Mouse (Mus musculus) kidney, adult 2 months (tissue): ENCODE data around the gene Pik3c2a.

Source experiments
- CTCF ChIP-seq: fragments of 200-500 bp; conservative IDR thresholded peaks from 2 replicates; pipeline ENCODE4 v1.5.1; 2011; ENCODE audit warnings: low read depth, mild to moderate bottlenecking, control low read depth, low read length, moderate library complexity, mixed read lengths; ENCODE audit not compliant: insufficient read depth, insufficient read length
- POLR2A ChIP-seq: fragments of 200-500 bp; IDR thresholded peaks from one replicate; pipeline ENCODE4 v1.6.1; 2011; ENCODE audit warnings: low read depth, low read length, control low read depth

DNA sequence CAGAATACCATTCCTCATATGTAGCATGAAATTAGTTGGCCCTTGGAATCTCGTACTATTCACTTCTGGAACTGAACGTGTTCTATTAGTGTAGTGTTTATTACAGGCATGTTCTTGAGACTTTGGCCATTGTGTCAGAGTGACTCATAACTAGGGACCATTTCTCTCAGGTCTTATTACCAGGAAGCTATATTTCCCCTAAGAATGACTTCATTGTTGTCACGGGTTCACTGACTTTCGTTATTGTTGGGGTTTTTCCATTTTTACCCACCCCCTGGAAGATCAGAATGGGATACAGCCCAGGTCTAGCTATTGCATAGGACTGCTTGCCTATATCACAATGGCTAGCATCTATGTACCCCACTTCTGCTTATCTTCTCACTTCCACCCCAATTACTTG, 13.7 kb upstream of the Pik3c2a start:
- TF ChIP-seq CTCF = no peak
- no peak for TF ChIP-seq POLR2A
